Comparison of ENCODE assay signal across 33 mouse cellular contexts in genomic region chr11:66902801-66903200, GRCm38 (mm10). TPM values are rescaled to one million over a fixed set of nuclear protein-coding genes. Genes with fewer than 3 reads are reported as not detected.
"Had no signal": no experiment of that assay in that cellular context is flagged by ENCODE, and none has a peak within 500 bp of the region (broad histone marks: within the 10 kb centered on the region; RNA-seq: fewer than 3 reads in every experiment).

No protein-coding gene starts in this region.

- H3K4me2 ChIP-seq: embryonic facial prominence, embryonic 12.5 days; embryonic facial prominence, embryonic 13.5 days; embryonic facial prominence, embryonic 15.5 days; forebrain, embryonic 12.5 days; forebrain, embryonic 13.5 days; forebrain, embryonic 15.5 days had no signal

- H3K9me3 ChIP-seq: embryonic facial prominence, embryonic 10.5 days; embryonic facial prominence, embryonic 12.5 days; embryonic facial prominence, embryonic 13.5 days; embryonic facial prominence, embryonic 15.5 days; forebrain, embryonic 10.5 days; forebrain, embryonic 12.5 days; forebrain, embryonic 13.5 days; forebrain, embryonic 15.5 days had no signal

- ATAC-seq: forebrain, embryonic 13.5 days; forebrain, embryonic 14.5 days; forebrain, embryonic 15.5 days; forebrain, embryonic 16.5 days; forebrain, postnatal 0 days had no signal

- DNase-seq: cerebellum, adult 2 months; cerebellum, adult 8-10 months; cerebellum, adult 9-10 months; cerebellum, adult 9-11 months; cerebellum, postnatal 10 days; cerebellum, postnatal 14 days; cerebellum, postnatal 25 days; cerebellum, postnatal 36 days; embryo, embryonic 11 days; forebrain, postnatal 0 days; gastrocnemius, adult 2 months; gastrocnemius, postnatal 10 days; gastrocnemius, postnatal 14 days; gastrocnemius, postnatal 25 days; gastrocnemius, postnatal 36 days; heart, adult 18-20 months; heart, adult 2 months had no signal

- H3K36me3 ChIP-seq: embryonic facial prominence, embryonic 10.5 days; embryonic facial prominence, embryonic 12.5 days; embryonic facial prominence, embryonic 13.5 days; embryonic facial prominence, embryonic 15.5 days; forebrain, embryonic 10.5 days; forebrain, embryonic 12.5 days; forebrain, embryonic 15.5 days had no signal

- H3K27me3 ChIP-seq: embryonic facial prominence, embryonic 12.5 days; embryonic facial prominence, embryonic 13.5 days; embryonic facial prominence, embryonic 15.5 days; forebrain, embryonic 13.5 days; forebrain, embryonic 15.5 days had no signal

- H3K27ac ChIP-seq: embryonic facial prominence, embryonic 10.5 days; embryonic facial prominence, embryonic 12.5 days; embryonic facial prominence, embryonic 13.5 days; embryonic facial prominence, embryonic 15.5 days; forebrain, embryonic 10.5 days; forebrain, embryonic 12.5 days; forebrain, embryonic 13.5 days; forebrain, embryonic 15.5 days; gastrocnemius, adult 2 months; heart, adult 2 months had no signal

- H3K4me1 ChIP-seq: embryonic facial prominence, embryonic 12.5 days had no signal

- H3K4me3 ChIP-seq: embryonic facial prominence, embryonic 10.5 days; embryonic facial prominence, embryonic 12.5 days; embryonic facial prominence, embryonic 13.5 days; embryonic facial prominence, embryonic 15.5 days; erythroblast, embryonic 14.5 days; forebrain, embryonic 10.5 days; forebrain, embryonic 12.5 days; forebrain, embryonic 13.5 days; forebrain, embryonic 15.5 days; gastrocnemius, adult 2 months; heart, adult 2 months had no signal

- H3K9ac ChIP-seq: embryonic facial prominence, embryonic 12.5 days; embryonic facial prominence, embryonic 13.5 days; embryonic facial prominence, embryonic 15.5 days; forebrain, embryonic 12.5 days; forebrain, embryonic 13.5 days; forebrain, embryonic 15.5 days; forebrain, postnatal 0 days had no signal

RNA-seq across cellular contexts. Expression of gene Pirt, which starts 9.0 kb away (rescaled TPM):
- polyA plus RNA-seq: forebrain, embryonic 15.5 days had no signal

RNA-seq across cellular contexts. Expression of gene Tmem238l, which starts 53.6 kb away (rescaled TPM):
- polyA plus RNA-seq: cerebellum, adult 2 months; cortical plate, adult 2 months; embryonic facial prominence, embryonic 10.5 days; embryonic facial prominence, embryonic 11.5 days; embryonic facial prominence, embryonic 12.5 days; embryonic facial prominence, embryonic 13.5 days; embryonic facial prominence, embryonic 14.5 days; erythroblast, embryonic 14.5 days; forebrain, embryonic 10.5 days; forebrain, embryonic 11.5 days; forebrain, embryonic 12.5 days; forebrain, embryonic 13.5 days; forebrain, embryonic 14.5 days; forebrain, embryonic 15.5 days; forebrain, embryonic 16.5 days; forebrain, postnatal 0 days; frontal cortex, adult 2 months; heart, adult 2 months had no signal
